Mouse (Mus musculus): ENCODE results near the gene Brix1. TPM values are rescaled to one million over a fixed set of nuclear protein-coding genes. Genes with fewer than 3 reads are reported as not detected.
"Not testable (repeated sequence)": the region's sequence is repeated elsewhere in the genome, so short reads cannot be mapped to it uniquely, and the experiment has no call there.

The Brix1 gene
- 107 and 118 TPM in 2 replicates for polyA plus RNA-seq (2014; fragmentation: Nextera tagmentation; extraction: Ambion mirVana)

GRCm38 (mm10) chr15:10485484-10486364 lies at the start of gene Brix1, which contains the start of gene Rad1:
Gene Brix1 (minus strand): TSS chr15:10485947.
Gene Rad1 (plus strand): TSS chr15:10486018.
- H3K4me3 ChIP-seq (ENCODE audit: low read depth, low read length): peak within 1 kb of the TSS; percentile 78
- peaks cover 16% of the 10 kb centered on the region for H3K36me3 ChIP-seq (ENCODE audit: control insufficient read depth, insufficient read depth, low read length)
- H3K9me3 ChIP-seq (ENCODE audit: control insufficient read depth, low read depth, low read length): no peaks in the 10 kb centered on the region
- peak within 1 kb of the TSS; percentile 69 for H3K4me2 ChIP-seq (replicated peaks; ENCODE audit: low read depth, low read length)
- peak within 1 kb of the TSS; percentile 70 for H3K9ac ChIP-seq (replicated peaks; ENCODE audit: low read depth, low read length)
- H3K27me3 ChIP-seq (ENCODE audit: control insufficient read depth, insufficient read depth, low read length): no peaks in the 10 kb centered on the region
- under 1% methylated on average over 58 of the region's 58 CpGs for WGBS
- H3K4me1 ChIP-seq (ENCODE audit: control insufficient read depth, insufficient read depth, low read length): peaks cover 3% of the 10 kb centered on the region; the same call in 1 of the 2 replicates
- ATAC-seq (ENCODE audit: insufficient number of reproducible peaks, insufficient read depth, low FRiP score, low read depth): peak; percentile 99
- 0 out of 2 replicates have a peak within 1 kb of the TSS, but pooled peaks have one; percentile 28 for H3K27ac ChIP-seq (ENCODE audit: low read length)

- no peaks in the 10 kb centered on the region for H3K4me1 ChIP-seq (ENCODE audit: control insufficient read depth, insufficient read depth, low read length)
- 83% methylated on average over 5 of the region's 5 CpGs for WGBS
- no peak overlapping the region for H3K9ac ChIP-seq (replicated peaks; ENCODE audit: low read depth, low read length)
- no peak overlapping the region for H3K4me3 ChIP-seq (ENCODE audit: low read depth, low read length)
- H3K36me3 ChIP-seq (ENCODE audit: control insufficient read depth, insufficient read depth, low read length): no peaks in the 10 kb centered on the region
- no peaks in the 10 kb centered on the region for H3K27me3 ChIP-seq (ENCODE audit: control insufficient read depth, insufficient read depth, low read length)
- H3K9me3 ChIP-seq (ENCODE audit: control insufficient read depth, low read depth, low read length): no peaks in the 10 kb centered on the region
- H3K4me2 ChIP-seq (replicated peaks; ENCODE audit: low read depth, low read length): no peak overlapping the region
- ATAC-seq (ENCODE audit: insufficient number of reproducible peaks, insufficient read depth, low FRiP score, low read depth): no peak
- H3K27ac ChIP-seq (ENCODE audit: low read length): no peak overlapping the region
Observed at GRCm38 (mm10) chr15:10534591-10534990, 48.8 kb upstream of the Brix1 start.

DNA sequence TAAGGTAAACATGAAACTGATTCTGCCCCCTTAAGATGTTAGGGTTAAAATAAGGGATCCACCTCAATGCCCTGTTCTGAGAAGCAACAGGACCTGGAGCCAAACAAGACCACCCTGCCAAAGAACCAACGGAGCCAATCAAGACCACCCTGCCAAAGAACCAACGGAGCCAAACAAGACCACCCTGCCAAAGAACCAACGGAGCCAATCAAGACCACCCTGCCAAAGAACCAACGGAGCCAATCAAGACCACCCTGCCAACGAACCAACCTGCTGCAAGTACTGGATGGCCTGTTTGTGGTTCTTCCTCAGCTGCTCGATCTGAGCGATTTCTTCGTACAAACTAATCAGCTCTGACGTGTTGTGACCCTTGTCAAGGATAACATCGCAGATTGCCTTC lies 47.6 kb upstream of the Brix1 start:
- not testable (repeated sequence) for H3K9me3 ChIP-seq (ENCODE audit: control insufficient read depth, low read depth, low read length); ATAC-seq (ENCODE audit: insufficient number of reproducible peaks, insufficient read depth, low FRiP score, low read depth); H3K4me3 ChIP-seq (ENCODE audit: low read depth, low read length); H3K4me2 ChIP-seq (replicated peaks; ENCODE audit: low read depth, low read length); H3K36me3 ChIP-seq (ENCODE audit: control insufficient read depth, insufficient read depth, low read length); H3K27ac ChIP-seq (ENCODE audit: low read length); H3K27me3 ChIP-seq (ENCODE audit: control insufficient read depth, insufficient read depth, low read length); H3K4me1 ChIP-seq (ENCODE audit: control insufficient read depth, insufficient read depth, low read length); H3K9ac ChIP-seq (replicated peaks; ENCODE audit: low read depth, low read length)
- 90% methylated on average over 10 of the region's 10 CpGs for WGBS

- ATAC-seq (ENCODE audit: insufficient number of reproducible peaks, insufficient read depth, low FRiP score, low read depth): no peak
- no peaks in the 10 kb centered on the region for H3K4me1 ChIP-seq (ENCODE audit: control insufficient read depth, insufficient read depth, low read length)
- H3K9me3 ChIP-seq (ENCODE audit: control insufficient read depth, low read depth, low read length): no peaks in the 10 kb centered on the region
- H3K9ac ChIP-seq (replicated peaks; ENCODE audit: low read depth, low read length): no peak overlapping the region
- no peak overlapping the region for H3K27ac ChIP-seq (ENCODE audit: low read length)
- WGBS: 80% methylated on average over 4 of the region's 4 CpGs
- no peaks in the 10 kb centered on the region for H3K27me3 ChIP-seq (ENCODE audit: control insufficient read depth, insufficient read depth, low read length)
- no peak overlapping the region for H3K4me3 ChIP-seq (ENCODE audit: low read depth, low read length)
- H3K36me3 ChIP-seq (ENCODE audit: control insufficient read depth, insufficient read depth, low read length): no peaks in the 10 kb centered on the region
- no peak overlapping the region for H3K4me2 ChIP-seq (replicated peaks; ENCODE audit: low read depth, low read length)
Observed at GRCm38 (mm10) chr15:10531352-10531751, 45.6 kb upstream of the Brix1 start.

GRCm38 (mm10) chr15:10525896-10526295 lies 40.1 kb upstream of the Brix1 start:
- H3K4me1 ChIP-seq (ENCODE audit: control insufficient read depth, insufficient read depth, low read length): no peaks in the 10 kb centered on the region
- H3K27me3 ChIP-seq (ENCODE audit: control insufficient read depth, insufficient read depth, low read length): no peaks in the 10 kb centered on the region
- no peak overlapping the region for H3K4me2 ChIP-seq (replicated peaks; ENCODE audit: low read depth, low read length)
- no peak overlapping the region for H3K4me3 ChIP-seq (ENCODE audit: low read depth, low read length)
- ATAC-seq (ENCODE audit: insufficient number of reproducible peaks, insufficient read depth, low FRiP score, low read depth): no peak
- H3K9me3 ChIP-seq (ENCODE audit: control insufficient read depth, low read depth, low read length): no peaks in the 10 kb centered on the region
- WGBS: 69% methylated on average over 1 of the region's 1 CpGs
- H3K27ac ChIP-seq (ENCODE audit: low read length): no peak overlapping the region
- no peak overlapping the region for H3K9ac ChIP-seq (replicated peaks; ENCODE audit: low read depth, low read length)
- H3K36me3 ChIP-seq (ENCODE audit: control insufficient read depth, insufficient read depth, low read length): no peaks in the 10 kb centered on the region

DNA sequence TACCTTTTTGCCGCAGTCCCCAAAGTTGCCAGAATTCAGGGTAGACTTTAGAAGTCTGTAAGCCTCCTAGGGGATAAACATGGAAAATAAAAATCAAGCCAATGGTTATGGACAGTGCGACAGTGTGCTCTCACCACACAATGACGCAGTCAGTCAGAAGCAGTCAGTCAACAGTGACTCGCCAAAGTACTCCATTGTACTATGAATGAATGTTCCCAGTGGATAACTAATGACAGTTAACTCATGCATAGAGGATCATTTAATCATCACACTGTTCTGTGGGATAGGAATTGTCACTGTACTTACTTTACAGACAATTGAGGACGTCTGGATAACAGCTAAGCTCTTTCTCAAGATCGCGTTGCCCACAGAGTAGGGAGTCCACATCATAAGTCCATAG lies 29.4 kb upstream of the Brix1 start:
- no peaks in the 10 kb centered on the region for H3K4me1 ChIP-seq (ENCODE audit: control insufficient read depth, insufficient read depth, low read length)
- no peaks in the 10 kb centered on the region for H3K36me3 ChIP-seq (ENCODE audit: control insufficient read depth, insufficient read depth, low read length)
- no peak overlapping the region for H3K4me3 ChIP-seq (ENCODE audit: low read depth, low read length)
- H3K9me3 ChIP-seq (ENCODE audit: control insufficient read depth, low read depth, low read length): no peaks in the 10 kb centered on the region
- H3K27ac ChIP-seq (ENCODE audit: low read length): no peak overlapping the region
- no peak overlapping the region for H3K9ac ChIP-seq (replicated peaks; ENCODE audit: low read depth, low read length)
- 85% methylated on average over 7 of the region's 7 CpGs for WGBS
- H3K4me2 ChIP-seq (replicated peaks; ENCODE audit: low read depth, low read length): no peak overlapping the region
- no peaks in the 10 kb centered on the region for H3K27me3 ChIP-seq (ENCODE audit: control insufficient read depth, insufficient read depth, low read length)
- no peak for ATAC-seq (ENCODE audit: insufficient number of reproducible peaks, insufficient read depth, low FRiP score, low read depth)

GRCm38 (mm10) chr15:10506099-10506498 lies 20.4 kb upstream of the Brix1 start:
- 73% methylated on average over 11 of the region's 11 CpGs for WGBS
- no peak overlapping the region for H3K4me2 ChIP-seq (replicated peaks; ENCODE audit: low read depth, low read length)

DNA sequence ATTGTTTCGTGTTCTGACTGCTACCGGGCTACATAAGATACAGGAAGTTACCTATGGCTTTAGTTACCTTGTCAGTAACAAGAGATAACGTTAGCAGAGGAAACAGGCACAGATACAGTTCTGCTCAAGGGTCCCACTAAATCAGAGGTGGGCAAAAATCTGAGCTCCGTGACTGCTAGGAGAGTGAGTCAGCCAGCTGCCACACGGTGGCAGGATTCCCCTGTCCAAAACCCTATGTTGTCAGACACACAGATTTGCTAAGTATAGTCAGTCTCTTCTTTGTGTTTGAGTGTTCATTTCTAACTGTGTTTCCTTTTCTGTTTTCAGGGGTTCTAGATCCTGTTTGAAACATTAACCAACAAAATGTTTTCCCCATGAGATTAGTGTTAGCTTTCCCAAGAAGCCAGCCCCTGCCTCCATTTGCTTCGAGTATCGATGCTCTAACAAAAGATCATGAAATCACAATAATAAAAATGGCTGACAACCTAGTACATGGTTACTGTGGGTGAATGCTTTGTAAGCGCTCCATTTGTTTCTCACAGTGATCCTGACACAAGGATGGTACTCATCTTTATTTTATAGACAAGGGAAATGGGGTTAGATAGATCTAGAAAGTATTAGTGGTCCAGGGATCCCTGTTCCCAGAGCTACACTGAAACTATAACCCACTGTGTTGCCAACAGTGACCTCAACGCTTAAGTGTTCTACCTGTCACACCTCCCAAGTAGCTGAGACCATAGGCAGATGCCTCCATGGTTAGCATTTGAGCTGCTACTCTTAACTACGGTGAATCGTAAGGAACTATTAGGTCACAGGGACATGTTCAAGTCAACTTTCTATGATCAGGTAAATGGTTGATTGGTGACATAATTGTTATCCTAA lies 15.3 kb upstream of the Brix1 start:
- H3K9ac ChIP-seq (replicated peaks; ENCODE audit: low read depth, low read length): no peak overlapping the region
- H3K4me2 ChIP-seq (replicated peaks; ENCODE audit: low read depth, low read length): no peak overlapping the region
- H3K27me3 ChIP-seq (ENCODE audit: control insufficient read depth, insufficient read depth, low read length): no peaks in the 10 kb centered on the region
- no peaks in the 10 kb centered on the region for H3K36me3 ChIP-seq (ENCODE audit: control insufficient read depth, insufficient read depth, low read length)
- H3K4me1 ChIP-seq (ENCODE audit: control insufficient read depth, insufficient read depth, low read length): no peaks in the 10 kb centered on the region
- no peak overlapping the region for H3K27ac ChIP-seq (ENCODE audit: low read length)
- ATAC-seq (ENCODE audit: insufficient number of reproducible peaks, insufficient read depth, low FRiP score, low read depth): no peak
- H3K4me3 ChIP-seq (ENCODE audit: low read depth, low read length): no peak overlapping the region
- no peaks in the 10 kb centered on the region for H3K9me3 ChIP-seq (ENCODE audit: control insufficient read depth, low read depth, low read length)
- WGBS: 59% methylated on average over 11 of the region's 11 CpGs

More at GRCm38 (mm10) chr15:10506099-10506498, 20.4 kb upstream of the Brix1 start:
- no peak overlapping the region for H3K27ac ChIP-seq (ENCODE audit: low read length)
- no peaks in the 10 kb centered on the region for H3K27me3 ChIP-seq (ENCODE audit: control insufficient read depth, insufficient read depth, low read length)
- no peak overlapping the region for H3K9ac ChIP-seq (replicated peaks; ENCODE audit: low read depth, low read length)
- H3K36me3 ChIP-seq (ENCODE audit: control insufficient read depth, insufficient read depth, low read length): no peaks in the 10 kb centered on the region
- no peaks in the 10 kb centered on the region for H3K4me1 ChIP-seq (ENCODE audit: control insufficient read depth, insufficient read depth, low read length)
- H3K4me3 ChIP-seq (ENCODE audit: low read depth, low read length): no peak overlapping the region
- no peak for ATAC-seq (ENCODE audit: insufficient number of reproducible peaks, insufficient read depth, low FRiP score, low read depth)
- H3K9me3 ChIP-seq (ENCODE audit: control insufficient read depth, low read depth, low read length): no peaks in the 10 kb centered on the region
